Mouse (Mus musculus) adrenal gland, postnatal 0 days (tissue): ENCODE measurements around the gene Myd88. TPM values are rescaled to one million over a fixed set of nuclear protein-coding genes. Genes with fewer than 3 reads are reported as not detected.

ENCODE experiments used
- polyA plus RNA-seq: library from polyadenylated mRNA; unstranded; fragments of >200 nt; fragmentation: Nextera tagmentation; extraction: Ambion mirVana; gene quantifications from 2 replicates; pipeline ENCODE4 v1.2.1, GENCODE M21; 2015

Gene Myd88
- polyA plus RNA-seq = 34.7 and 35.9 TPM in 2 replicates

DNA sequence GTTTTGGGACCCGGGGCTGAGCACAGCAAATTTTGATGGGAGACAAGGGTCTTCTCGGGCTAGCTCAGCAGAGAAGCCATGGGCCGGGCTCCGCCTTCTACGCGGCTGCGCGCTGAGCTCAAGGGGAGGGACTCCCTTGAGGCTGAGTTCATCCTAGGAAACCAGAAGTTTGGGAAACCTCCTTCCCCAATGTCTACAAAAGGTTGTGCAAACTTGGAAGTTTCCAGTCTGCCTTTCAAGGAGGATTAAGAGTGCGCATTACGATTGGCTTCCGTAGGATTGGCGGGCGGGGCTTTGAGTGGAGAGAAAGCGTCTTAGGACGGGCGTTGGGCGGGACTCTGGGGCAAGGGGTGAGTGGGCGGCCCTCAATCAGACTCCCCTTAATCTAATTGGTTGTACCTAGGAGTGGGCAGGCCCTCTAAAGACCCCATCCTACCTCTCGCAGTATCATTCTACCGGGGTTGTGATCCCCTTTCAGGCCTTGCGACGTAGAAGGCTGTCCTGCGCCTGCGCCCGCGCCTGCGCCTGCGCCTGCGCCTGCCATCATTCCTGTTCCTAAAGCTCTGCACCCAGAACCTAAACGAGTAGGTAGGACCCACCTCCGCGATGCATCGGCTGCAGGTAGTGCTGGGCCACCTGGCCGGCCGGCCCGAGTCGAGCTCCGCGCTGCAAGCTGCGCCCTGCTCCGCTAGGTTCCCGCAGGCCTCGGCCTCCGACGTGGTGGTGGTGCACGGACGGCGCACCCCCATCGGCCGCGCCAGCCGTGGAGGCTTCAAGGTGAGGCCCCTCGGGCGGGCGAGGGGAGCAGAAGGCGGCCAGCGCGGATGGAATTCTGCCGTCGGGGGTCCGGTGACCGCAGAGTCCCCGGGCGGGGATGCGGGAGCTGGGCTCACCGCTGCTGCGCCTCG, at the start of gene Myd88:
TSS of gene Myd88 (minus strand) at position 503 of the 908 bp plus-strand sequence.

DNA sequence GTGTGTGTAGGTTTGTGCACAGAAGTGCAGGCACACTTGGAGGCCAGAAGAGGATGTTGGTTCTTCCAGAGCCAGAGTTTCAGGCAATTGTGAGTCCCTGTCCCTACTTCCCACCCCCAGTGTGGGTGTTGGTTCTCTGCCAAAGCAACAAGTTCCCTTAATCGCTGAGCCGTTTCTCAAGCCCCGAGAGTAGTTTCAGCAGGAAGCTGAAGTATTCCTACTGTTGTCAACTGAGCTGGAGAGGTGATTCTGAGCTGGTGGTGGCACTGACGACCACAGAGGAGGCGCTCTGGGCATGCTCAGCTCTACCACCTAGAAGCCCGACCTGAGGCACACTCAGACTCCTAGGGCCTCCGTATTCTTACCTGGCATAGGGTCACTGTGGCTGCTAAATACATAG, 24.1 kb upstream of the Myd88 start, which contains the start of gene Slc22a14:
TSS of gene Slc22a14 (minus strand) at position 270 of the 400 bp plus-strand sequence.

GRCm38 (mm10) chr9:119357331-119358057, 16.3 kb upstream of the Myd88 start, which contains the start of gene Xylb:
Gene Xylb, plus strand, starts transcription at chr9:119357381.

GRCm38 (mm10) chr9:119339558-119340211, 1.5 kb downstream of the Myd88 start, which contains the start of gene Acaa1a:
Gene Acaa1a, plus strand, starts transcription at chr9:119339676.

GRCm38 (mm10) chr9:119322289-119323259, 18.6 kb downstream of the Myd88 start, which contains the start of gene Oxsr1:
Gene Oxsr1, minus strand, starts transcription at chr9:119322427.

Other genes starting within 250 kb of the Myd88 start
- gene Plcd1, start 247.9 kb downstream of the Myd88 start, polyA plus RNA-seq = 11.3 and 13.8 TPM in 2 replicates
- 0.05 and 1.0 TPM in 2 replicates for gene Dlec1, start 238.9 kb downstream of the Myd88 start, polyA plus RNA-seq
- 11.8 and 14.9 TPM in 2 replicates for gene Acaa1b, start 184.3 kb downstream of the Myd88 start, polyA plus RNA-seq
- not detected in 2 replicates for gene Gm47289, start 182.2 kb downstream of the Myd88 start, polyA plus RNA-seq
- gene Slc22a13, start 132.3 kb downstream of the Myd88 start, polyA plus RNA-seq = 0.19 TPM in 1 of 2 replicates, not detected in the other
- 6.9 and 7.5 TPM in 2 replicates for gene Oxsr1, start 19.0 kb downstream of the Myd88 start, polyA plus RNA-seq
- 92.9 and 125 TPM in 2 replicates for gene Acaa1a, start 1.7 kb downstream of the Myd88 start, polyA plus RNA-seq
- gene Xylb, start 16.0 kb upstream of the Myd88 start, polyA plus RNA-seq = 2.1 and 3.4 TPM in 2 replicates
- gene Slc22a14, start 24.1 kb upstream of the Myd88 start, polyA plus RNA-seq = 0.36 and 0.50 TPM in 2 replicates
- gene Acvr2b, start 60.7 kb upstream of the Myd88 start, polyA plus RNA-seq = 10.6 and 16.6 TPM in 2 replicates
- 6.9 and 7.5 TPM in 2 replicates for gene Exog, start 103.5 kb upstream of the Myd88 start, polyA plus RNA-seq
- gene Scn5a, start 237.6 kb upstream of the Myd88 start, polyA plus RNA-seq = 0.08 and 0.14 TPM in 2 replicates